Mouse (Mus musculus): Measurements from ENCODE around the gene 1700020L24Rik. TPM values are rescaled to one million over a fixed set of nuclear protein-coding genes. Genes with fewer than 3 reads are reported as not detected.

The 1700020L24Rik gene
- not detected for polyA plus RNA-seq (2014; fragmentation: Illumina TruSeq; extraction: RNeasy Lipid Tissue Mini Kit (QIAGEN cat#74804); ENCODE audit: low read depth, low replicate concordance)

GRCm38 (mm10) chr11:83437377-83437776, at the start of gene 1700020L24Rik:
Gene 1700020L24Rik (plus strand): TSS chr11:83437677.

GRCm38 (mm10) chr11:83409087-83409754, 28.3 kb upstream of the 1700020L24Rik start, which contains the start of gene Rasl10b:
Gene Rasl10b (plus strand): TSS chr11:83409137.

GRCm38 (mm10) chr11:83429355-83429754, 8.1 kb upstream of the 1700020L24Rik start, which contains the start of gene Gas2l2:
Gene Gas2l2 (minus strand): TSS chr11:83429455.

GRCm38 (mm10) chr11:83462711-83463244, 25.3 kb downstream of the 1700020L24Rik start, which contains the start of gene Mmp28:
Gene Mmp28 (minus strand): TSS chr11:83463071.

GRCm38 (mm10) chr11:83472324-83473234, 35.1 kb downstream of the 1700020L24Rik start, which contains the start of gene Taf15:
Gene Taf15 (plus strand): TSS chr11:83473086.

Other genes starting within 250 kb of the 1700020L24Rik start
- gene Slfn3, start 246.3 kb upstream of the 1700020L24Rik start, polyA plus RNA-seq (2014; fragmentation: Illumina TruSeq; extraction: RNeasy Lipid Tissue Mini Kit (QIAGEN cat#74804); ENCODE audit: low read depth, low replicate concordance): 4.3 TPM
- not detected for gene Slfn14, start 151.0 kb upstream of the 1700020L24Rik start, polyA plus RNA-seq (2014; fragmentation: Illumina TruSeq; extraction: RNeasy Lipid Tissue Mini Kit (QIAGEN cat#74804); ENCODE audit: low read depth, low replicate concordance)
- gene Ap2b1, start 138.7 kb upstream of the 1700020L24Rik start, polyA plus RNA-seq (2014; fragmentation: Illumina TruSeq; extraction: RNeasy Lipid Tissue Mini Kit (QIAGEN cat#74804); ENCODE audit: low read depth, low replicate concordance): 42.5 TPM
- 32.8 TPM for gene Pex12, start 135.1 kb upstream of the 1700020L24Rik start, polyA plus RNA-seq (2014; fragmentation: Illumina TruSeq; extraction: RNeasy Lipid Tissue Mini Kit (QIAGEN cat#74804); ENCODE audit: low read depth, low replicate concordance)
- not detected for gene Rasl10b, start 28.5 kb upstream of the 1700020L24Rik start, polyA plus RNA-seq (2014; fragmentation: Illumina TruSeq; extraction: RNeasy Lipid Tissue Mini Kit (QIAGEN cat#74804); ENCODE audit: low read depth, low replicate concordance)
- not detected for gene Gas2l2, start 8.2 kb upstream of the 1700020L24Rik start, polyA plus RNA-seq (2014; fragmentation: Illumina TruSeq; extraction: RNeasy Lipid Tissue Mini Kit (QIAGEN cat#74804); ENCODE audit: low read depth, low replicate concordance)
- 1.6 TPM for gene Mmp28, start 25.4 kb downstream of the 1700020L24Rik start, polyA plus RNA-seq (2014; fragmentation: Illumina TruSeq; extraction: RNeasy Lipid Tissue Mini Kit (QIAGEN cat#74804); ENCODE audit: low read depth, low replicate concordance)
- gene Taf15, start 35.4 kb downstream of the 1700020L24Rik start, polyA plus RNA-seq (2014; fragmentation: Illumina TruSeq; extraction: RNeasy Lipid Tissue Mini Kit (QIAGEN cat#74804); ENCODE audit: low read depth, low replicate concordance): 241 TPM
- not detected for gene Heatr9, start 84.5 kb downstream of the 1700020L24Rik start, polyA plus RNA-seq (2014; fragmentation: Illumina TruSeq; extraction: RNeasy Lipid Tissue Mini Kit (QIAGEN cat#74804); ENCODE audit: low read depth, low replicate concordance)
- 1.9 TPM for gene Ccl5, start 92.8 kb downstream of the 1700020L24Rik start, polyA plus RNA-seq (2014; fragmentation: Illumina TruSeq; extraction: RNeasy Lipid Tissue Mini Kit (QIAGEN cat#74804); ENCODE audit: low read depth, low replicate concordance)
- 36.0 TPM for gene Ccl9, start 141.0 kb downstream of the 1700020L24Rik start, polyA plus RNA-seq (2014; fragmentation: Illumina TruSeq; extraction: RNeasy Lipid Tissue Mini Kit (QIAGEN cat#74804); ENCODE audit: low read depth, low replicate concordance)
- gene Ccl6, start 155.4 kb downstream of the 1700020L24Rik start, polyA plus RNA-seq (2014; fragmentation: Illumina TruSeq; extraction: RNeasy Lipid Tissue Mini Kit (QIAGEN cat#74804); ENCODE audit: low read depth, low replicate concordance): 1,001 TPM
- gene Rpl9-ps1, start 207.9 kb downstream of the 1700020L24Rik start, polyA plus RNA-seq (2014; fragmentation: Illumina TruSeq; extraction: RNeasy Lipid Tissue Mini Kit (QIAGEN cat#74804); ENCODE audit: low read depth, low replicate concordance): not detected
- 1.1 TPM for gene Ccl3, start 211.7 kb downstream of the 1700020L24Rik start, polyA plus RNA-seq (2014; fragmentation: Illumina TruSeq; extraction: RNeasy Lipid Tissue Mini Kit (QIAGEN cat#74804); ENCODE audit: low read depth, low replicate concordance)
- gene Ccl4, start 224.9 kb downstream of the 1700020L24Rik start, polyA plus RNA-seq (2014; fragmentation: Illumina TruSeq; extraction: RNeasy Lipid Tissue Mini Kit (QIAGEN cat#74804); ENCODE audit: low read depth, low replicate concordance): not detected